Mouse (Mus musculus) spleen, embryonic (tissue): ENCODE measurements at regions not wholly inside any gene's neighbourhood (a gene's known extent, or its start where the extent isn't known, plus 50 kb on each side); places are given as distances from the start of the nearest gene placed in this dataset.

ENCODE experiments used
- CTCF ChIA-PET: fragments of 350-600 bp; sonication (Branson Sonifier 250); formaldehyde crosslinking; loops from one replicate; lab custom pipeline; 2022; lab: Charles Lee

DNA sequence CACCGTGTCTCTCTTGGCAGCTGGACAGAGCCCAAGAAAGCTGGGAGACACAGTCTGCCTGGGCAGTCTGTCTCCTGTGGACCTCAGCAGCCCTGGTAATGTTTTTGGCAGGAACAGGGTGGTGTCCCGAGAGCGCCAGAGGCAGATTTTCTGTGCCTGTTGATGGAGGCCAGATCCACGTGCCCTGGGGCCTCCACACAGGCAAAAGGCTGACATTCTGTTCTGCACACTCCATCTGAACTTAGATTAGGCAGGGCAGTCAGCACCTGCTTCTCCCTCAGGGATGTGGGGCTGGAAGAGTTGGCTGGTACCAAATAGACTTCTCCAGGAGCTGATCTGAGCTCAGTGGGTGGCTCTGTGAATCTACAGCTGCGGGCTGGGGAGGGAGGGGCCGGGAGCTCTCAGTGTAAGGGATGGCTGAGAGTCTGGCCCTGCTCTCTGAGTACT is 83.8 kb downstream of the Gadd45g start:
- CTCF ChIA-PET, result interaction anchor here (0.5 kb wide), 1 partner anchor 132 kb away, joined by 10 read pairs; no protein-coding TSS in a partner anchor

GRCm38 (mm10) chr13:51930931-51931330 is 84.5 kb downstream of the Gadd45g start:
- CTCF ChIA-PET, result interaction anchor here (0.5 kb wide), 1 partner anchor 132 kb away, joined by 10 read pairs; no protein-coding TSS in a partner anchor

DNA sequence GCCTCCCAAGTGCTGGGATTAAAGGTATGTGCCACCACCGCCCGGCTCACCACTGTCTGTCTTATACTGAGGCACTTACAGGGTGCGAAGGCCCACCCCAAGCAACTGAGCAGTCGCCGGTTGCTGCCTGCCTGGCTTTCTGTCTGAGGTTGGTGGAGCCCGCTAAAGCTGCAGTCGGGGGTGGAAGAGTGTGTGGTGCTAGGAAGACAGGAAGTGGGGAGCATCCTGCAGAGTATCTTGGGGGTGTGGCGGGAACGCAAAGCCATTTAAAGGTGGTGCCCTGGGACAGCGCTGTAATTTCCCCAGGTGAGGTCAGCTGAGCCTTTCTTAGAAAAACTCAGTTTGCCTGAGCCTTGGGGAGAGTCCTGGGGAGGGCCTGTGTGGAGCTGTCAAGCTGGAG is 89.3 kb downstream of the Gadd45g start:
- CTCF ChIA-PET, result no interaction called here

DNA sequence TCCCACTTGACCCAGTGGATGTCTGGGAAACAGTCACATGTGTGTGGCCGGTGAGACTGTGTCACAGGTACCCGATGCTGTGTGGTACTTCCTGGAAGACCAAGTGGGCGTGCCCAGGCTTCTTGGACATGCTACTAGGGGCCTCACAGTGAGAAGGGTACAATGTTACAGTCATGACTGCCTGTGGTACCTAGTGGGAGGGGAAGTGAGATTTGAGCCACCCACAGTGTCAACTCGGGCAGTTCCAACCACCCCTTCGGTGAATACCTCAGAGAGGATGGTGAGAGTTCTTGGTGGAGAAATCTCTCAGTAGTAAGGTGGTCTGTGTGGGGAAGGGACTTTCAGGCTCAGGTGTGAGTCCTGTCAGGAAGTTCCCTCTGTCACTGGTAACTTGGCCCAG is 90.0 kb downstream of the Gadd45g start:
- CTCF ChIA-PET, result no interaction called here

GRCm38 (mm10) chr13:51937898-51938297 is 91.4 kb downstream of the Gadd45g start:
- CTCF ChIA-PET, result no interaction called here

DNA sequence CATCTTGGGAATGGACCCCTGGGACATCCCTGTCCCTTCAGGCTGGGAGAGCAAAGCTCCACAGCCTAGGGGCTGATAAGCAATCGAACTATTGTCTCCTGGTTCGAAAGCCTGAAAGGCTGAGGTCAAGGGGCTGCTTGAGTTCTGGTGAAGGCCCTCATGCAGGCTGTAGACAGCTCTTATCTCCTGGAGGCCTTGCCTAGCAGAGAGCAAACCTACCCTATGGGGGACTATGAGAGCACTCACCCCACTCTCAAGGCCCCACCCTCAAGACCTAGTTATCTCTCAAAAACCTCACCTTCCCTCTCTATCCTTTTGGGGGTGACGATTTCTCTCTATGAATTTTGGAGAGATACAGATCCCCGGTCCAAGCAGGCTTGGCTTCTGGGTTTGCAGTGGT is 92.8 kb downstream of the Gadd45g start:
- CTCF ChIA-PET, result interaction anchor here (0.6 kb wide), 1 partner anchor 94 kb away, joined by 3 read pairs; no protein-coding TSS in a partner anchor

DNA sequence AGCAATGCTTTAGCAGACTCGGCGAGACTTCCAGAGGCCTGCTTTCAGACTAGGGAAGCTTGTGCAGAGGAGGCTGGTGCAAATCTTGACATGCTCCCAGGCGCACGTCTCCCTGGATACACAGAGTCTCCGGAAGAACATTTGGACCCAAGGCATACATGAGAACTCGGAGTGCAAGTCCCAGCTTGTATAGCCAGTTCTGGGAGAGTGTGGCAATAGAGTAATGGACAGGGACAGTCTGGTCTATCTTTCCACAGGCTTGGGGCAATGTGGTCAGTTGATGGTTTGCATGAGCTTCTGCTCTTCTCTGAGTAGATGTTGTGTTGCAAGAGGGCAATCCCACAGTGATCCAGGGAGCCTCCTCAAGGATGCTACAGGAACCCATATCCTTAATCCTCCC is 93.2 kb downstream of the Gadd45g start:
- CTCF ChIA-PET, result interaction anchor here (0.6 kb wide), 1 partner anchor 94 kb away, joined by 3 read pairs; no protein-coding TSS in a partner anchor

DNA sequence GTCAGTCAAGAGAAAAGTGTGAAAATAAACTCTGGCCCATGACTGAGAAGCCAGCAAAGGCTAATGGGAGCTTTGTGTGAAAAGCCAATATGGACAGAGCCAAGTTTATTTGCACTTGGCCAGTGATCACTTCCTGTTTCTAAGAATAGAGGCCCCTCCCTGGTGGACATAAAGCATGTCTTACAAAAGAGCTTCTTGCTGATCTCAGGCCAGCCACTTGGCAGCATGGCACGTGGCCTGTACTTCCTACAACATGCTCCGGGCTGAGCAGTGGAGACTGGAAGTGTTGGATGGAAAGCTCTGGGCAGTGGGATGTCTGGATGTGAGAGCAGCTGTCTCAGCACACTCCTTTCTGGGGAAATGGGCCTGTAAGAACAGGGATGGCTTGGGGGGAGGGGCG is 99.7 kb downstream of the Gadd45g start:
- CTCF ChIA-PET, result no interaction called here

DNA sequence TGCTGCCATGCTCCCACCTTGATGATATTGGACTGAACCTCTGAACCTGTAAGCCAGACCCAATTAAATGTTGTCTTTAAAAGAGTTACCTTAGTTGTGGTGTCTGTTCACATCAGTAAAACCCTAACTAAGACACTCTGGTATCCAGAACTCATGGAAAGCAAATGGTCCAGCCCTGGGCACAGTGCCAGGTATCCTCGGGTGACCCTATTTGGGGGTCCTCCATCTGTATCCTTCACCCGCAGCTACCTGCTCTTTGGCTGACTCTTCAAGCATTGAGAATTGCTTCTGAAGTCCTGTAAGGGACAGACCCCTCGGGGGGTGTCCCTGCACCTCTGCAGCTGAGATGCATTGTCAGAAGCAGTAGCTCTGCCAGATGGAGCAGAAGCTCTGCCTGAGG is 102.4 kb downstream of the Gadd45g start:
- CTCF ChIA-PET, result no interaction called here

DNA sequence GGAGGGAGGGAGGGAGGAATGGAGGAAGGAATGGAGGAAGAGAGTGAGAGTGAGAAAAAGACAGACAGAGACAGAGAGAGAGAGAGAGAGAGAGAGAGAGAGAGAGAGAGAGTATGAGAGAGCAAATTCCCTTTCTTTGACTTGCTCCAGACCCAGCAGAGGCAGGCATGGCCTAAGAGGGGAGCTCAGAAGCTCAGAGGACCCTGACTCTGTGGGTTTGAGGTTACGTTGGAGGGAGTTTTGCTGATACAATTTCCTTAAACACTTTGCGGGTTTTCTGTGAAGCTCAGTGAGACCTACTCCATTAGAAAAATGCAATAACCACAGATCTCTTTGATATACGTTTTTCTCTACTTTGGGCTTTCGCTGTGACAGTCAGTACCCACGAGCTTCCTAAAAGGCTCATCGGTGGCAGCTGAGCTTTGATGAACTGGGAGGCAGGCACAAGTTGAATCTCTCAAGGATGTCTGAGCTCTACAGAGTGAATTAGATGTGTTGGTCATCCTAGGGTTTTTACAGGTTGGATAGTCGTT is 105.1 kb downstream of the Gadd45g start:
- CTCF ChIA-PET, result no interaction called here

DNA sequence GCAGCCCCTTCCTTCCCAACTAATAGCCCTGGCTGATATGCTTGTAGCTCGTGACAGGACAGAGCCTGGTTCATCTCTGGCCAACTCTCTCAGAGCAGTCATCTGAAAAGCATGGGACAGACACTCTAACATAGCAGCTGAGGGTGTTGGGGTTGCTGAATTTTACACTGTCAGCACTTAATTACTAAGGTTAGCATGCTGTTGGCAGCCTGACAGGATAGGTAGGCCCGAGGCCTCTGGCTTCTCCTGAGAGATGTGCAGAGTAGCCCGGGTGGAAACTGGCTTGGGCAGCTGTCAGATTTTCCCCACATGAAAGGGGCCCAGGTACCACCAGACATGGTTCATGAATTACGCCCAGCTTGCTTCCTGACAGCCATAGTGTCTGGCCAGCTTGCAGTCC is 106.6 kb downstream of the Gadd45g start:
- CTCF ChIA-PET, result no interaction called here

- CTCF ChIA-PET, result no interaction called here
These were observed 107.1 kb downstream of the Gadd45g start for GRCm38 (mm10) chr13:51953569-51953968.

DNA sequence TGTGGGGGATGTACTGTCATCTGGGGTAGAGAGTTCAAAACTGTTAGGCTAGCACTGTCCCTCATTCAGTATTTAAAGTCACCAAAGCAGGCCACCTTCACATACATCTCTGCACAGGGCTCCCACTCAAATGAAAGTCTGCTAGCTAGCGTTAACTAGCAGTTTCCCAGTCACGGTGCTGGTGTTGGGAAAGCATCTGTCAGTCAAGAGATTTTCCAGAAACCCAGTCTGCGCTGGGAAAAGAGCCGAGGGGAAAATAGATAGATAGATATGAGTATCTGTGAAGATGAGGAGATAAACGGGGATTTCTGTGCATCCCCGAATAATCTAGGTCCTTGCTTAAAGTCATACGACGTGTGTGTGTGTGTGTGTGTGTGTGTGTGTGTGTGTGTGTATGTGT is 110.6 kb downstream of the Gadd45g start:
- CTCF ChIA-PET, result interaction anchor here (0.7 kb wide), 1 partner anchor 59 kb away, joined by 4 read pairs; no protein-coding TSS in a partner anchor

DNA sequence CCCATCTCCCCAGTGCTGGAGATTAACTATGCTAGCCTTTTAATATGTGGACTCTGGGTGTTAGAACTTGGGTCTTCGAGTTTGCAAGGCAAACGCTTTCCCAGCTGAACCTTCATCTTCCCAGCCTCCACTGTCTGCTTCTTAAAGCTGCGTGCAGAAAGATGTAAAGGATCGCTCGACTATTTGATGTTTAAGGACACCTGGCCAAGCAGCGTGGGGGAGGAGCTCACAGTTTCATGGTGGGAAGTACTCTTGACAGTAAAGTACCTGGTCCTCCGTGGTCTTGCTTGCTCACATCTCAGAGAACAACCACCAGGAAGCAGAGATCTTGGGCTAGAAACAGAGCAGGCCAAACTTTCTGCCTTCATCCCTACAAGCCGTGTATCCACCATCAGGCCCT is 113.1 kb downstream of the Gadd45g start:
- CTCF ChIA-PET, result no interaction called here

GRCm38 (mm10) chr13:51960262-51960661 is 113.8 kb downstream of the Gadd45g start:
- CTCF ChIA-PET, result no interaction called here

DNA sequence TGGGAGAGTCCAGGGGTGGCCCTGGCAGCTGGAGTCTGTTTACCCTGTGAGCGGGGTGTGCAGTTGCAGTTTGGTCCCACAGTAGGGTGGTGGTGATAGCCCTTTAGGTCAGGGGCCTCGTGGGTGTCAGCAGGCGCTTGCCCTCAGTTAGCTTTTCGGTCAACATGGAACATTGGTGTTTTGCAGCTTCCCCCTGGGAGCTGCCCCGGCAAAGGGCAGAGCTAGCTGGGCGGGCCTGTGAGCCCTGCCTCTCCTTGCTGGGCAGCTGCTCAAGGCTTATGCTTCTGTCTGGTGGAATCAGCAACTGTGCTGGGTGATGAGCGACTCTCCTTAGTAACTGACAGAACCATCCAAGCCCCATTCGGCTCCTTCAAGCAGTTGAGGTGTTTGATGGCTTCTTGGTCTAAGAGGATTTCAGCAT is 115.7 kb downstream of the Gadd45g start:
- CTCF ChIA-PET, result no interaction called here

DNA sequence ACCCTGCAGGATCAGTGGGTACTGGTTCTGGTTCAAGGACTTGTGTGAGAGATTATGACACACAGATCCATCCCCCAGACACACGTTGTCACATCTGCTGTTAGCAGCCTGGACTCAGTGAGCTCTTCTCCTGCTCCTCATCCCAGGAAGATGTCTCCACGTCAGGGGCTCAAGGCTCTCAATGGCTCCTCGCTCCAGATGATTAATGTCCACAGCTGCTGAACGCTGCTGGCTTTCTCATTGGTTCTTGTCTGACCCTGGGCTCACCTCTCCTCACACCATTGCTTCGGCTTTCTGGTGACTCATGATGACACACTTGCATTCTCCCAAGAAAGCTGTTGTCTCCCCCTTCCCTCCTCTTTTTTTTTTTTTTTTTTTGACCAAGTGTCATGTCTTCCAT is 116.2 kb downstream of the Gadd45g start:
- CTCF ChIA-PET, result no interaction called here

DNA sequence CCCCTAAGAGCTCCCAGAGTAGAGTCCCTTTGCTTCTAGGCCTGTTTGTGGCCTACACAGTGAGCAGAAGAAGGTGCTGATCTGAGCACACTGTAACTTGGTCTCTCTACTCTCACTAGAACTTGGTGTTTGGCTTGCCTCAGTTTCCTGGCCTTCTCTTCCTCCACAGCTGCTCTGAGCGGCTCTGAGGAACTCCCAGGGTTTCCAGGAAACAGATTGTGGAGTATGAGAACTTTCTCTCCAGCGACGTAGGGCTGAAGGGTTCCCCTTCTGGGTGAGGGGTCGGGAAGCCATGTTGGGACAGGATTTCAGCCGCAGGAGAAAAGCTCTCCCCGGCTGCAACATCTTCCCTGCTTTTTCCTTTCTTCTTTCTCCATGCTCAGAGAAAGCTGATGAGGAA is 117.5 kb downstream of the Gadd45g start:
- CTCF ChIA-PET, result no interaction called here

DNA sequence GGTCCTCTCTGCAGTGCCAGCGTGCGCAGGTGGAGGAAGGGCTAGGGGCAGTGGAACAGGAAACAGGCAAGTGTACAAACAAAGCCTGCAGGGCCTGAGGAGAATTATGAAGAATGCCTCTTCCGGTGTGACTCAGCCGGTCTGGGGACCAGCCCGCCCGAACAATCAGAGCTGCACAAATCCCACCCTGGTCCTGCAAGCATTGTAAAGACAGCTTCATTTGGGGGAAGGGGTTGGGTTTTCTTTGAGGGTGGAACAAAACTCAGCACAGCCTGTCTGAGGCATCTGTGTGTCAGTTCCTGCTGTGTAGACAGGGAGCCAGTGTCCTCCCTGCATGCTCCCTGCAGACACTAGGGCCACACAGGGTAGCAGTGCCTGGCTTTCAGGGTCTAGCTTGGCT is 117.9 kb downstream of the Gadd45g start:
- CTCF ChIA-PET, result no interaction called here

DNA sequence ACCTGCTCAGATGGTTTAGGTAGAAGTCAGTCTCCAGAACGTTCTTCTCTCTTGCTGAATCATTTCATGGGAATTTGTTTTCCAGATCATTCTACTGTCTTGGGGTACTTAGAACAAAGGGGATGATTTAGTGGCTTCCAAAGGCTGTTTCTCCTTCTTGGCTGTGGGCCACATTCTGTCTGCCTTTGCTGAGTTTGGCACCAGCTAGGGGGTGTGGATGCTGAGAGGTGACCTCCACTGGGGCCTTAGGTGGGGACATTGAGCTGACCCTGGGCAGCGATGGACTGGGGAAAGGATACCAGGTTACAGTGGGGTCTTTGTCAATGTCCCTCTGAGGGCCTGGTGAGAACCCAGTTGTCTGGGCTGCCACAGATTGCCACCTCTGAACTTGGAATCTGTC is 118.4 kb downstream of the Gadd45g start:
- CTCF ChIA-PET, result no interaction called here

GRCm38 (mm10) chr13:51968103-51968502 is 121.6 kb downstream of the Gadd45g start:
- CTCF ChIA-PET, result interaction anchor here (0.5 kb wide), 1 partner anchor 923 kb away, joined by 4 read pairs; no protein-coding TSS in a partner anchor

DNA sequence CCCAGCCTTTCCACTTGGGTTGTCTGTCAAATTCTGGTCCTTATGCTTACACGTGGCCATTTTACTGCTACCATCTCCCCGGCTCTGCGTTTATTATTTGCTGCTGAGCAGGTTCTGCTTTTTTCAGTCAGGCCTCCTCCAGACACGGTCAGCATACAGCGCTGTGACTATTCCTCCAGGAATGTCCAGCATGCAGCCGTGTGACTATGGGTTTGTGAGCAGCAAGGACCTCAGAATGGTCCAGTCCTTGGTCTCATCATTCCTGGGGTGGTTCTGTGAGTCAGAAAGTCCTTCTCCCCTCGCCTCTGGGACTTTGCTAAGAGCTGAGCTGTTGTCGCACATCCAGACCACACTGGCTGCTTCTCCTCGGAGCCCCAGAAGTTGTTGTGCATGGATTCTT is 122.3 kb downstream of the Gadd45g start:
- CTCF ChIA-PET, result interaction anchor here (0.5 kb wide), 1 partner anchor 922 kb away, joined by 4 read pairs; no protein-coding TSS in a partner anchor

GRCm38 (mm10) chr13:51970051-51970450 is 123.6 kb downstream of the Gadd45g start:
- CTCF ChIA-PET, result no interaction called here
